Mouse (Mus musculus) gastrocnemius, postnatal 25 days (tissue): Measurements from ENCODE around the gene Cntrl. TPM values are rescaled to one million over a fixed set of nuclear protein-coding genes. Genes with fewer than 3 reads are reported as not detected.

Source experiments
- DNase-seq: peaks from one replicate; pipeline ENCODE4 v3.0.0; 2022
- total RNA-seq, 2 experiments: library from RNA; stranded (reverse); gene quantifications; 1 replicate in 1 of 2; 2 replicates in 1 of 2; pipeline ENCODE4 v1.2.3; 2021

Gene Cntrl
- total RNA-seq, 2 experiments from 2014 or later, result 5.4 to 7.5 TPM

DNA sequence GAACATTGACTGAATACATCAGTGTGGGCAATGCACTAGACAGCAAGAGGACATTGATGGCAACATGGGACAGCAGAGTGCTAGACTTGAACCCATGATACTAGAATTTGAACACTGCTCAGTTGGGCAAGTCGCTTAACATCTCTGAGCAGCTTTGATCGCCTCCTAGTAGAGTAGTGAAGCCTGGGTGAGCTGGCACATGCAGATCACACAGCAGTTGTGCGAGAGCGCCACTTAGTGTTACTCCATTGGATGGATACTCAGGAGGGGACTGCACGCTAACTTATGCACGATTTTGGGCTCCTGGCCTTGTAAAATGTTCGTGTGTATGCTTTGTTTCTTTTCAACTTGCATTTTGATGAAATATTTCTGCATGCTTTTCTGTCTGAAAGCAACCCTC lies 15.4 kb downstream of the Cntrl start:
- DNase-seq, result no peak

- DNase-seq, result no peak
Measured at GRCm38 (mm10) chr2:35131491-35131890, 22.2 kb downstream of the Cntrl start.

GRCm38 (mm10) chr2:35131991-35132661 lies 22.8 kb downstream of the Cntrl start:
- DNase-seq, result peak; percentile 94

- no peak for DNase-seq
Measured at GRCm38 (mm10) chr2:35132662-35133055, 23.4 kb downstream of the Cntrl start.

GRCm38 (mm10) chr2:35133891-35134290 lies 24.6 kb downstream of the Cntrl start:
- no peak for DNase-seq

DNA sequence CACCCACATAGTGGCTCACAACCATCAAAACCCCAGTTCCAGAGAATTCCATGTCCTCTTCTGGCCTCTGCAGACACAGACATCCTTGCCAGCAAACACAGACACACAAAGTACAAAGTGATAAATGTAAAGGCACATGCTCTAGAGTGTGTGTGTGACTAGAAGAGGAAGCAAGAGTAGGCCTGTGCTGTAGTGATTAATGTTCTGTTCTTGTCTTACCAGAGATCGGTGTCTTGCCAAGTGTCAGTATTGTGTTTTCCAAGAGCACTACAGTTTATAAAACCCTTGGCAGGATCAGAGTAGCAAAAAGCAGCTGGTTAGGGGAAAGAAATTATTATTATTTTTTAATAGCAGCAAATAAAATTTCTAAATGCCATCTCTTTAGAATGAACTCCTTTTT lies 29.3 kb downstream of the Cntrl start:
- DNase-seq, result no peak

GRCm38 (mm10) chr2:35141673-35142072 lies 32.4 kb downstream of the Cntrl start:
- no peak for DNase-seq

DNA sequence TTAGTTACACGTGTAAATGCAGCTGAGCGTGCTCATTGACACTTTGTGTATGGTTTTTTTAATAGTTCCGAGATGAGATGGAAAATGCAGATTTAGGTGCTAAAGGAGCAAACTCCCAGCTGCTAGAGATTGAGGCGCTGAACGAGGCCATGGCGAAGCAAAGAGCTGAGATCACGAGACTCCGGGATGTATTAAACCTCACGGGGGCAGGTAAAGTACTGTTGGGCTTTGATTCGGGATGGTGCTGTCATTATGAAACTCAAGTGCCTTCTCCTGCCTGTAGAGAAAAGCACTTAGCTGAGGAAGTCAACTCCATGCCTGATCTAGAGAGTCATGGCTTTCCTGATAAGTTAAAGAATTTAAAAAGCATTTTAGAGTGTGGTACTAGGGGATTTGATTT lies 39.5 kb downstream of the Cntrl start:
- DNase-seq, result no peak

DNA sequence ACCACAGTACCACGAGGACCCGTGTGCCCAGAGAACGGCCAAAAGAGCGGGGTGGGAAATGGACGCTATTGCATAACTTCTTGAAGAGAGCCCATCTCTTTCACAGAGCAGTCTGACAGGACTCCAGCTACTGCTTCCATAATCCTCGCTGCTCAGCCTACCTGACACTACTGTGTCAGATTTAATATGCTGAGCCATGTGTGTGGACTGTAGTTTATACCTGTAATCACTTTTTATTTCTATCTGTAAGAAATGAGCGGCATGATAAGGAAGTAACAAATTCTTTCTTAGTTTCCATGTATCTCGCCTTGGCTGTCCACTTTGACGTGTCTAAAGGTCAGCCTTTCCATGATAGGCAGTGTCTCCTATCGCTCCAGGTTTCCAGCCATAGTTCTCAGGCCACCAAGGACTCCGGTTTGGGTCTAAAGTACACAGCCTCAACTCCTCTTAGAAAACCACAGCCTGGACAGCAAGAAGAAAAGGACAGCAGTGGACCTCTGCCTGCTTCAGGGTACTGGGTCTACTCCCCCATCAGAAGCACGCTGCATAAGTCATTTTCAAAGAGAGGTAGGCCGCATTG lies 42.1 kb downstream of the Cntrl start:
- no peak for DNase-seq

- no peak for DNase-seq
Measured at GRCm38 (mm10) chr2:35153179-35153578, 43.9 kb downstream of the Cntrl start.

DNA sequence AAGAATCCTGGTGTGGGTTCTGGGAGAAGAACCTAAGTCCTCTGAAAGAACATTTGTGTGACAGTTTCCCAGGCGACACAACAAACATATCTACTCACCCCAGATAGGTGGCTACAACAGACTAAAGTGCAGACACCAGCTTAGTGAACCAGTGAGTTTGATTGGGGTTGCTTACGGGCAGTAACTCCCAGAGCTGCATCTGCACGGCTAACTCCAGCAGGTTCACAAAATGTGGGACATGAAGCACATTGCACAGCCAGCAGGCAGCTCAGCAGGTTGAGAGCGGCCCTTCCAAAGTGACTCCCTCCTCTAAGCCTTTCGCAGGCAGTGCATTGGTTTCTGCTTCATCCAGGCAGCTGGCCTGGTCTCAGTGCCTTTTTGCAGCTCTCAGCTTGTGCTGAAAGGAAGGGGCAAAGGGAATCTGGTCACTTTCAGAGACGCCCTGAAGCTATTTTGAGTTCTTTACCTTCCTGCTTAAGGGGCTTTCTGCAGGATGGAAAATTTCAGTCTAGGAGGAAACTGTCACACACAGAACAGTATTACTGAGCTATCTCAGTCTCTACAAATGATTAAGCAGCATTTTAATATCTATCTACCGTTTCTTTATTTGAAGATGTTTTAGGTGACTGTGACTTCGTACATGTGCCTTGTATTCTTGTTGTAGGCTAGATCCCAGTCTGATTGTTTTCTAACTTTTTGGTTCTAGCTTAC lies 44.7 kb downstream of the Cntrl start:
- no peak for DNase-seq

- no peak for DNase-seq
Measured at GRCm38 (mm10) chr2:35156985-35157384, 47.7 kb downstream of the Cntrl start.

- no peak for DNase-seq
Measured at GRCm38 (mm10) chr2:35157836-35158235, 48.5 kb downstream of the Cntrl start.

GRCm38 (mm10) chr2:35158358-35158757 lies 49.1 kb downstream of the Cntrl start:
- no peak for DNase-seq

GRCm38 (mm10) chr2:35160206-35160605 lies 50.9 kb downstream of the Cntrl start:
- DNase-seq, result no peak

DNA sequence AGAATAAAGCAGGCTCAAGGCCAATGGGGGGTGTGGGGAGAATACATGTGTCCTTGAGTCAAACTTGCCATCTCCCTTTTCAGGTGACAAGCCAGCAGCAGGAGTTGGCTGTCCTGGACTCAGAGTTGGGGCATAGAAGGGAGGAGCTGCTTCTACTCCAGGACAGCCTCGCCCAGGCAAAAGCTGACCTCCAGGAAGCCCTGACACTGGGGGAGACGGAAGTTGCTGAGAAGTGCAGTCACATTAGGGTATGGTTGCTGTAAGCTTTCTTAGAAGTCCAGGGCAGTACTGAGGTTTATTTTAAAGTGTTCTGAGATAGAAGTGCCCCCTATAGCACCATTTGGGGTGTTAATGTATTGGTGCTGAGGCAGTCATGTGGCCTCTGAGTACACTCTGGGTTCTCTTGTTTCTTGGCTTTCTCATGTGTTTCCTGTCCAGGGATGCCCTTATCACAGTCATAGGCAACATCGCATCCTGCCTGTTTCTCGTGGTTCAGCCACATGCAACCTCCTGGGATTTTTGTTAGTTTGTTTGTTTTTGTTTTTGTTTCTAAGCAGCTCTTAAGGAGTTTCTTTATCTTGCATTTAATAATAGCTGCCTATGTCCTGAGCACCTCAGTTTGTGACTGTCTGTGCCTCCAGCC lies 52.7 kb downstream of the Cntrl start:
- no peak for DNase-seq

- no peak for DNase-seq
Measured at GRCm38 (mm10) chr2:35163396-35163795, 54.1 kb downstream of the Cntrl start.

- DNase-seq, result no peak
Measured at GRCm38 (mm10) chr2:35165416-35165815, 56.1 kb downstream of the Cntrl start.

DNA sequence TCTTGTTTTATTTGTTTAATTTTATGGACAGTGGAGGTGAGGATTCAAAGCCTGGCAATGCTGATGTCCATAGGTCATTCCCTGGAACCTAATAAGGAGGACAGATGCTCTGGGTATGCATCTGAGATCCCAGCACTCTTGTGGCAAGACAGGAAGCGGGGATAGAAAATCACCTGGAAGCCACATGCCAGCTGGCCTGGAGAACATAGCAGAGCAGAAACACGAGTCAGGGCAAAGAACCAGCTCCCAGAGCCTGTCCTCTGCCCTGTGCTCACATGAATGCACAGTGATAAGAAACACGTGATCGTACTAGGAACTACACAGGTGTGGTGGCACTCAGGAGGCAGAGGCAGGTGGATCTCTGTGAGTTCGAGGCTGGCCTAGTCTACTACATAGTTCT lies 57.5 kb downstream of the Cntrl start:
- no peak for DNase-seq

- DNase-seq, result no peak
Measured at GRCm38 (mm10) chr2:35169452-35169851, 60.2 kb downstream of the Cntrl start.

GRCm38 (mm10) chr2:35171341-35171861 lies 62.1 kb downstream of the Cntrl start:
- peak; percentile 53 for DNase-seq

GRCm38 (mm10) chr2:35172246-35172645 lies 63.0 kb downstream of the Cntrl start:
- DNase-seq, result no peak

DNA sequence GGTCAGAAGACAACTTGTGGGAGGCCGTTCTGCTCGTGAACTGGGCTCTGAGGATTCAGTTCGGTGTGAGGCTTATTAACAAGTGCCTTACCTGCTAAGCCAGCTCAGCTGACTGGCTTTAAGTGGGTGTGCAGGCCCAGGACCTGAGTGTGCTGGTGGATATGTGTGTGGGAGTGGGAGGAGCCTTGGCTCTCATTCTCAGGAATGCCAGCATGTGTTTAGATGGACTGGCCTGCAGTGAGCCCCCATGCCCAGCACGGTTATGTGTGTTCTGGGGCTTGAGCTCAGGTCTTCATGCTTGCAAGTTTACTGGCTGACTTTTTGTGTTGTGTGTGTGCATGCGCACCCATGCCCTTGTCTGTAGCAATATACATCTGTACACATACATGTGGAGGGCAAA lies 64.4 kb downstream of the Cntrl start:
- DNase-seq, result no peak
